Mouse (Mus musculus) stomach, postnatal 0 days (tissue): Measurements from ENCODE around the gene Azgp1. TPM values are rescaled to one million over a fixed set of nuclear protein-coding genes. Genes with fewer than 3 reads are reported as not detected.

Experiments
- ATAC-seq: fragments of 200-750 bp; cut with Nextera tagmentation; 2 replicates; pipeline ENCODE4 v1.8.0; 2017; ENCODE audit not compliant: low FRiP score, low TSS enrichment
- DNase-seq: peaks from one replicate; pipeline ENCODE4 v3.0.0-alpha.2; 2016; ENCODE audit warnings: low spot score
- H3K27ac ChIP-seq: fragments of 300-500 bp; sonication (generic); replicated peaks from 2 replicates; pipeline ENCODE4 v1.5.1; 2014; ENCODE audit warnings: mild to moderate bottlenecking, control low read depth
- H3K27me3 ChIP-seq: fragments of 300-500 bp; sonication (generic); 2 replicates; pipeline ENCODE4 v1.6.1; 2014; ENCODE audit warnings: low read length; ENCODE audit not compliant: control insufficient read depth, insufficient read depth
- H3K36me3 ChIP-seq: fragments of 300-500 bp; sonication (generic); 2 replicates; pipeline ENCODE4 v1.6.1; 2014; ENCODE audit warnings: low read length, mixed read lengths; ENCODE audit not compliant: control insufficient read depth, insufficient read depth
- H3K4me1 ChIP-seq: fragments of 300-500 bp; sonication (generic); replicated peaks from 2 replicates; pipeline ENCODE4 v1.6.1; 2014; ENCODE audit warnings: antibody characterized with exemption; ENCODE audit not compliant: control insufficient read depth, insufficient read depth
- H3K4me2 ChIP-seq: fragments of 300-500 bp; sonication (generic); replicated peaks from 2 replicates; pipeline ENCODE4 v1.6.1; 2014; ENCODE audit warnings: low read depth, mild to moderate bottlenecking, control low read depth, moderate library complexity
- H3K4me3 ChIP-seq: fragments of 300-500 bp; sonication (generic); 2 replicates; pipeline ENCODE4 v1.5.1; 2014; ENCODE audit warnings: low read depth, low read length, control low read depth
- H3K9ac ChIP-seq: fragments of 300-500 bp; sonication (generic); 2 replicates; pipeline ENCODE4 v1.6.1; 2014; ENCODE audit warnings: mild to moderate bottlenecking, low read length, control low read depth, mixed read lengths
- H3K9me3 ChIP-seq: fragments of 300-500 bp; sonication (generic); 2 replicates; pipeline ENCODE4 v1.6.1; 2016; ENCODE audit warnings: low read length; ENCODE audit not compliant: control insufficient read depth
- CTCF ChIP-seq: IDR thresholded peaks from 2 replicates; pipeline ENCODE4 v1.5.1; 2016; ENCODE audit warnings: antibody characterized with exemption, low read depth, mild to moderate bottlenecking, moderate library complexity
- EP300 ChIP-seq: optimal IDR thresholded peaks from 2 replicates; pipeline ENCODE3; 2016; ENCODE audit warnings: antibody characterized with exemption
- WGBS: fragments of 180-500 bp; shearing (Covaris S2); extraction: QIAGEN DNeasy Blood & Tissue Kit; methylation state at CpG from one replicate; pipeline ENCODE4 v1.1.7; 2014; 5-methylcytosine and 5-hydroxymethylcytosine counted together
- polyA plus RNA-seq: library from polyadenylated mRNA; unstranded; fragments of >200 nt; fragmentation: Nextera tagmentation; extraction: Ambion mirVana; gene quantifications from 2 replicates; pipeline ENCODE4 v1.2.1, GENCODE M21; 2015

Gene Azgp1
- polyA plus RNA-seq, 1 experiment from 2014 or later, result 1.1 TPM

- WGBS, result 52% methylated on average over 3 of the region's 3 CpGs
- Histone ChIP-seq H3K4me1 (no peaks in the 10 kb centered on the region), H3K36me3 (no peaks in the 10 kb centered on the region), H3K9me3 (no peaks in the 10 kb centered on the region), H3K4me2 (no peak overlapping the region), H3K4me3 (no peak overlapping the region), H3K9ac (no peak overlapping the region), H3K27me3 (no peaks in the 10 kb centered on the region), H3K27ac (no peak overlapping the region)
- DNase-seq (peak; percentile 19), ATAC-seq (no peak)
- TF ChIP-seq EP300 (no peak), CTCF (peak; percentile 74)
These were observed 7.6 kb upstream of the Azgp1 start for GRCm38 (mm10) chr5:137973738-137974137.

GRCm38 (mm10) chr5:137974724-137975123 lies 6.6 kb upstream of the Azgp1 start:
- TF ChIP-seq CTCF, result no peak
- no peak for TF ChIP-seq EP300
- Histone ChIP-seq H3K27me3 (no peaks in the 10 kb centered on the region), H3K36me3 (no peaks in the 10 kb centered on the region), H3K27ac (no peak overlapping the region), H3K4me2 (no peak overlapping the region), H3K9me3 (no peaks in the 10 kb centered on the region), H3K4me3 (no peak overlapping the region), H3K9ac (no peak overlapping the region), H3K4me1 (no peaks in the 10 kb centered on the region)
- ATAC-seq, result no peak
- WGBS, result 59% methylated on average over 3 of the region's 3 CpGs
- DNase-seq, result no peak

GRCm38 (mm10) chr5:137975434-137975833 lies 5.9 kb upstream of the Azgp1 start:
- ATAC-seq, result no peak
- H3K36me3 ChIP-seq, result no peaks in the 10 kb centered on the region
- no peaks in the 10 kb centered on the region for H3K9me3 ChIP-seq
- no peak overlapping the region for H3K4me2 ChIP-seq
- WGBS, result 37% methylated on average over 1 of the region's 1 CpGs
- DNase-seq, result no peak
- H3K27me3 ChIP-seq, result no peaks in the 10 kb centered on the region
- H3K9ac ChIP-seq, result no peak overlapping the region
- no peaks in the 10 kb centered on the region for H3K4me1 ChIP-seq
- no peak overlapping the region for H3K4me3 ChIP-seq
- no peak overlapping the region for H3K27ac ChIP-seq
- TF ChIP-seq EP300 (no peak), CTCF (no peak)

- H3K36me3 ChIP-seq, result no peaks in the 10 kb centered on the region
- TF ChIP-seq EP300 (no peak), CTCF (no peak)
- DNase-seq, result no peak
- no peak overlapping the region for H3K27ac ChIP-seq
- no peaks in the 10 kb centered on the region for H3K4me1 ChIP-seq
- WGBS, result 29% methylated on average over 1 of the region's 1 CpGs
- H3K27me3 ChIP-seq, result no peaks in the 10 kb centered on the region
- no peak overlapping the region for H3K4me3 ChIP-seq
- no peak overlapping the region for H3K4me2 ChIP-seq
- no peak overlapping the region for H3K9ac ChIP-seq
- no peak for ATAC-seq
- no peaks in the 10 kb centered on the region for H3K9me3 ChIP-seq
These were observed 4.0 kb upstream of the Azgp1 start for GRCm38 (mm10) chr5:137977291-137977690.

GRCm38 (mm10) chr5:137979081-137979480 lies 2.2 kb upstream of the Azgp1 start:
- no peak overlapping the region for H3K4me2 ChIP-seq
- no peak overlapping the region for H3K9ac ChIP-seq
- ATAC-seq, result no peak
- H3K36me3 ChIP-seq, result no peaks in the 10 kb centered on the region
- no peak for TF ChIP-seq EP300
- no peak for TF ChIP-seq CTCF
- H3K27me3 ChIP-seq, result no peaks in the 10 kb centered on the region
- no peak for DNase-seq
- H3K27ac ChIP-seq, result no peak overlapping the region
- no peak overlapping the region for H3K4me3 ChIP-seq
- 37% methylated on average over 2 of the region's 2 CpGs for WGBS
- H3K4me1 ChIP-seq, result no peaks in the 10 kb centered on the region
- H3K9me3 ChIP-seq, result no peaks in the 10 kb centered on the region

- TF ChIP-seq EP300 (no peak), CTCF (no peak)
- ATAC-seq, result no peak
These were observed 5.0 kb downstream of the Azgp1 start for GRCm38 (mm10) chr5:137986351-137986750.

More at GRCm38 (mm10) chr5:137986351-137986750, 5.0 kb downstream of the Azgp1 start:
- Histone ChIP-seq H3K4me3 (no peak overlapping the region), H3K4me1 (no peaks in the 10 kb centered on the region), H3K27ac (no peak overlapping the region), H3K27me3 (no peaks in the 10 kb centered on the region), H3K9ac (no peak overlapping the region), H3K9me3 (no peaks in the 10 kb centered on the region), H3K4me2 (no peak overlapping the region), H3K36me3 (no peaks in the 10 kb centered on the region)
- WGBS, result 79% methylated on average over 1 of the region's 1 CpGs
- DNase-seq, result no peak
